Mouse (Mus musculus): ENCODE data around the gene Galnt18.

DNA sequence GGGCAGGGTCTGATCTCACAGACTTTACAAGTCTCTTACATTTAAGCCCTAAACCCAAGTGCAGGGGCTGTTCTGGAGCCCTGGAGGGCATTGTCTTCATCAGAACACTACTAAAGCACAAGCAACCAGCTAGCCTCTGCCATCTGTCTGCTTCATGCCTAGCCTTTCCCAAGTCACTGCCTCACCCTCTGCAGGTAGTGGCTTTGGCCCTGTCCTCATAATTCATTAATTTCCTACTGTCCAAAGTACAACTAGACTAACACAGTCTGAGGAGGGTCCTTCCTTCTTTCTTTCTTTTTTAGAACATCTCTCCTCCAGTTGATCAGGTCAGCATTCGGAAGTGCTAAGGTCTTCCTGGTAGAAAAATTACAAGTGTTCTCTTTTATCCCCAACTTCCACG, 2.6 kb downstream of the Galnt18 start:
- TF ChIP-seq ZNF384 (IDR thresholded peaks at IDR 0.05; ENCODE audit: low read depth, low read length) (no peak), ZC3H11A (IDR thresholded peaks at IDR 0.05; ENCODE audit: borderline replicate concordance, low read depth, low read length) (no peak), MAFK (IDR thresholded peaks at IDR 0.05; ENCODE audit: insufficient read depth, low read depth, low read length) (no peak), CHD2 (IDR thresholded peaks at IDR 0.05; ENCODE audit: low read depth, low read length) (no peak)

Measured in ES-E14 (cell line).